Mouse (Mus musculus) midbrain, embryonic 14.5 days (tissue): ENCODE measurements at regions not wholly inside any gene's neighbourhood (a gene's known extent, or its start where the extent isn't known, plus 50 kb on each side); places are given as distances from the start of the nearest gene placed in this dataset.

Experiments used
- ATAC-seq: fragments of 200-750 bp; cut with Nextera tagmentation; 2 replicates; pipeline ENCODE4 v1.8.0; 2017; ENCODE audit warnings: moderate number of reproducible peaks, moderate library complexity; ENCODE audit not compliant: low FRiP score, low TSS enrichment
- DNase-seq: peaks from one replicate; pipeline ENCODE4 v3.0.0-alpha.2; 2015
- H3K27ac ChIP-seq: fragments of 300-500 bp; sonication (generic); replicated peaks from 2 replicates; pipeline ENCODE4 v1.5.1; 2014; ENCODE audit warnings: mild to moderate bottlenecking, low read depth, low read length, moderate library complexity
- H3K27me3 ChIP-seq: fragments of 300-500 bp; sonication (generic); 2 replicates; pipeline ENCODE4 v1.6.1; 2014; ENCODE audit warnings: low read length, control low read depth, mixed read lengths; ENCODE audit not compliant: control insufficient read depth, insufficient read depth
- H3K36me3 ChIP-seq: fragments of 300-500 bp; sonication (generic); 2 replicates; pipeline ENCODE4 v1.6.1; 2014; ENCODE audit warnings: low read length, control low read depth; ENCODE audit not compliant: control insufficient read depth, insufficient read depth
- H3K4me1 ChIP-seq: fragments of 300-500 bp; sonication (generic); 2 replicates; pipeline ENCODE4 v1.6.1; 2014; ENCODE audit warnings: mild to moderate bottlenecking, antibody characterized with exemption, low read length, control low read depth; ENCODE audit not compliant: control insufficient read depth, insufficient read depth
- H3K4me2 ChIP-seq: fragments of 300-500 bp; sonication (generic); 2 replicates; pipeline ENCODE4 v1.6.1; 2014; ENCODE audit warnings: mild to moderate bottlenecking, low read length, moderate library complexity
- H3K4me3 ChIP-seq: fragments of 300-500 bp; sonication (generic); replicated peaks from 2 replicates; pipeline ENCODE4 v1.5.1; 2014; ENCODE audit warnings: low read depth, low read length
- H3K9ac ChIP-seq: fragments of 300-500 bp; sonication (generic); replicated peaks from 2 replicates; pipeline ENCODE4 v1.6.1; 2014; ENCODE audit warnings: mild to moderate bottlenecking, low read length, moderate library complexity
- H3K9me3 ChIP-seq: fragments of 300-500 bp; sonication (generic); 2 replicates; pipeline ENCODE4 v1.6.1; 2016; ENCODE audit warnings: low read length, control low read depth, mixed read lengths; ENCODE audit not compliant: control insufficient read depth
- WGBS: fragments of 180-500 bp; shearing (Covaris S2); extraction: QIAGEN DNeasy Blood & Tissue Kit; methylation state at CpG from one replicate; pipeline ENCODE4 v1.1.7; 2014; 5-methylcytosine and 5-hydroxymethylcytosine counted together

DNA sequence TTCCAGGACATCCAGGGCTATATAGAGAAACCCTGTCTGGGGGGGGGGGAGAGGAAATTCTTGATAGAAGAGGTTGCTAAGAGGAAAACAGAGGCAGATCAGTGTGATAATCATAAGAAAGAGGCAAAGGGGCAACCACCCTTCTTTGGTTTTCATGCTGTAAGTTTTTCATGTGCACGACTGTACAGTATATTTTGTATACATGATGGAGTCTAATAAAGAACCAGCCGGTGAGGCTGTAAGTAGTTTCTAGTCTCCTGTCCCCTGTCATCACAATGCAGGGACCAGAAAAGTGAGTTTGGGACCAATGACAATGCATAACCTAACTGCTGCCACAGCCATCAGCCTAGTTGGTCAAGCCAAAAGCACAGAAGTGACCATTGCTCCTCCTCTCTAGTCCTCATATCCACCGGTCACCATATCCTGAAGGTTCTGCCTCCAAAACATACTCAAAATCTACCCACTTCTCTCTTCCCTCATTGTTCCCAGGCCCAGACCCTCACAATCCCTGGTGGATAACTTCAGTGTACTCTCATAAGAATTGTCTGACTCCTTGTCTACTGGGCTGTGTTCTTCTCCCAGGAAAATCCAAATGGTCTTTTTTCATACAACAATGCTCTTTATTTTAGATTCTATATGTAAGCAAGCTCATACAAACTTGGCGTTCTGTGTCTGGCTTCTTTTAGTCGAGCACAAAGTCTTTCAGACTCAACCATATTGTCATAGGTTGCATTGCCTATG, 122.9 kb upstream of the Cpm start:
- WGBS = 89% methylated on average over 5 of the region's 5 CpGs
- no peak for DNase-seq

DNA sequence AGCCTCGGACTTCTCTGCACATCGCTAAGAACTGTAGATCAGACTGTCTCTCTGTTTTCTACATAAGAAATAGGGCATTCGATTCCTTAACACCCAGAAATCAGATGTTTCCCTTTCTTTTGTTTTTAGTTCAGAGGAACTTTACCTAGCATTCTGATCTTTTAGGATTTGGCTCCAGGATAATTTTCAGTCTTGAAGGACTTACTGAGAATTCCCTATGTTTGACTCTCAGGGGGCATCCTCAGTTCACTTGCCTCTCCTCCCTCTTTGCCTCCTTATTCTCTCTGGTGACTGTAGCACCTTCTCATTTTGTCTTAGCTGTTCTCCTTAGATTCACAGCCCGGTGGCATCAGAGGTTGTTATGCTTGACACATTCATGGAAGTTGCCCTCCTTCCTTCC, 123.8 kb upstream of the Cpm start:
- Histone ChIP-seq H3K9me3 (no peaks in the 10 kb centered on the region), H3K27ac (no peak overlapping the region), H3K4me1 (no peaks in the 10 kb centered on the region), H3K27me3 (no peaks in the 10 kb centered on the region), H3K9ac (no peak overlapping the region), H3K4me2 (no peak overlapping the region), H3K4me3 (no peak overlapping the region), H3K36me3 (no peaks in the 10 kb centered on the region)
- ATAC-seq (no peak), DNase-seq (no peak)
- 92% methylated on average over 4 of the region's 4 CpGs for WGBS

More for the DNA sequence above, 122.9 kb upstream of the Cpm start:
- Histone ChIP-seq H3K4me3 (no peak overlapping the region), H3K27ac (no peak overlapping the region), H3K27me3 (no peaks in the 10 kb centered on the region), H3K9me3 (no peaks in the 10 kb centered on the region), H3K9ac (no peak overlapping the region), H3K36me3 (no peaks in the 10 kb centered on the region), H3K4me1 (no peaks in the 10 kb centered on the region), H3K4me2 (no peak overlapping the region)
- ATAC-seq = no peak

DNA sequence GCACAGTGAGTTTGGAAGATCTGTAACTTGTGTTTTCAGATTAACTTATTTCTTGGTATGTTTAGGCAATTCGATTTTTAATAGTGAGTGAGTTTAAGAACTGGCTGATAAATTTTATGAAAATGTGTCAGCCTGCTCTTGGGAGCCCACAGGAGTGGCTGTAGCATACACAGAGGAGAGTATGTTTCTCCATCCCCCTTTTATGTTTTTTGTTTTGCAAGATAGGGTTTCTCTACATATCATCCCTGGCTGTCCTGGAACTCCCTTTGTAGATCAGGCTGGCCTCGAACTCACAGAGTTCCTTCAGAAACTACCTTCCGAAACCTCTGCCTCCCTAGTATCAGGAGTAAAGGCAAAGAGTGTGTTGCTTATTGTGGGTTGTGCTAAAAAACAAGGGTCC, 124.2 kb upstream of the Cpm start:
- no peak overlapping the region for H3K4me3 ChIP-seq
- H3K9ac ChIP-seq = no peak overlapping the region
- no peaks in the 10 kb centered on the region for H3K27me3 ChIP-seq
- no peak overlapping the region for H3K27ac ChIP-seq
- no peaks in the 10 kb centered on the region for H3K4me1 ChIP-seq
- DNase-seq (no peak), ATAC-seq (no peak)
- H3K36me3 ChIP-seq = no peaks in the 10 kb centered on the region
- H3K4me2 ChIP-seq = no peak overlapping the region
- WGBS = 94% methylated on average over 3 of the region's 3 CpGs
- H3K9me3 ChIP-seq = no peaks in the 10 kb centered on the region

DNA sequence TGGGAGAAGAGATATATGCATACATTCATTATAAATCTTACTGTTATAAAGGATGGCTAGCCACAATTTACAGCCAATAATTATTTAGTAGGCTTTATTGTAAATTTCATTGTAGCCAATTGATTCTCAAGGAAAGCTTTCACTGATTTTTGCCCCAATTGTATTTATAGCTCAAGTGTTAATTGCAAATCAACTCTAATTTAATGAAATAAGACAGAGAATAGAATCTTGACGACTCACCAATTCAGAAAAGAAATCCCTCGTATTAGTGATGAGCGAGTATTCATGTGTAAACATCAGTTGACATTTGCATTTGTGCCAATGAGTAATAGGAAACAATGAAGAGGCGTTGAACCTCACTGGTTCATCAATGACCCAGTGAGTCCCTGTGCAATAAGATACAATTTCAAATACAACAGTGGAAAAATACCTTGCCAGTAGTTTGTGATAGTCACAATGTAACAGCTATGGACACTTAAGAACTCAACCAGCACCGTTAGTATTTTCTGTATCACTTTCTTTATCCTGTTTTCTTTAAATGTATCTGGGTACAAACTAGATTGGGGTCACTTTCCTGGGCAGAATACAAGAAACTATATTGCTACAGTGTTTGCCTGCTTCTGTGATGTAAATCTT, 124.6 kb upstream of the Cpsf6 start:
- Histone ChIP-seq H3K4me1 (no peaks in the 10 kb centered on the region), H3K36me3 (no peaks in the 10 kb centered on the region), H3K4me2 (no peak overlapping the region), H3K9ac (no peak overlapping the region), H3K27me3 (no peaks in the 10 kb centered on the region), H3K27ac (no peak overlapping the region), H3K4me3 (no peak overlapping the region), H3K9me3 (no peaks in the 10 kb centered on the region)
- no peak for DNase-seq
- WGBS = 80% methylated on average over 5 of the region's 5 CpGs
- ATAC-seq = no peak

DNA sequence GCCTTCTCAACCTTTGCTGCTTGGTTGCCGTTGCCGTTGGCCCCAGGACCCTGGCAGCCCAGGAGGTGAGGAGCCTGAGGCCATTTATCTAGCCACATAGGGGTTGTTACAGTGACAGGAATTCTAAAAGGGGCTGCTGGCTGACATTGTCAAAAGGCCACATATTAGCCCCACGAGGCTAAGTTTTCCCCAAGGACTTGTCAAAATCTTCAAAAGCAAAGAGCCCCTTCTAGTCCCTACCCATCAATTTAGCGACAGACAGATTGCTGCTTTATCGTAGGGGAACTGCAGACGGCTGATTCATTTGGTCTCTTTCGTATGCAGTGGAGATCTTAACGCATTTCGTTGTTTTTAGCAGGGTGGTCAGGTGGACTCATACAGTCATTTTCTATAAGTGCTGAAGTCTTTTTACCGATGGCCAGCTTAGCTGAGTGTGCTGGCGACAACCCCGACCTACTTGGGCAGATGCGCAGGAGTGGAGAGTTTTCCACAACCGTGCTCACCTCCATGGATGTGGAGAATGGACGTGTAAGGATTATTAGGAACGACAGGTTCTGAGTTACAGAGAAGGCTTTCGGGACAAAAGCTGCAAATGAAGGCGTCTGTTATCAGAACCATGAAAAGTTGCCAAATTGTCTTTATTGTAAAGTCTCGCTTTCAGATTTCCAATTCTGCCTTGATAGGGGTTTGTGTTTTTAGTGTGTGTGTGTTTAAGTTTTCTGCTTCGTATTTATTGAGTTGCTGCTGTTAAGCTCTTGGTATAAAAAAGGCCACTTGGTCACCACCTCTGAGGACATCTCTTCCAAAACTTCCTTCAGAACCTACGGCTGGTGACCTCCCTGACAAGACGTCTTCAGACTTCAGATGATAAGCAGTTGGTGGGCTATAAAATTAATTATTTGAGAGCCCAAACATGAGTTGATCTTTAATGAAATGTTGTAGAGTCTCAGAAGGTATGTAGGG, 123.7 kb upstream of the Cpsf6 start:
- H3K27me3 ChIP-seq = no peaks in the 10 kb centered on the region
- WGBS = 82% methylated on average over 22 of the region's 22 CpGs
- DNase-seq = no peak
- ATAC-seq = no peak
- H3K36me3 ChIP-seq = no peaks in the 10 kb centered on the region
- no peak overlapping the region for H3K4me2 ChIP-seq
- no peak overlapping the region for H3K27ac ChIP-seq
- no peak overlapping the region for H3K9ac ChIP-seq
- H3K9me3 ChIP-seq = no peaks in the 10 kb centered on the region
- no peaks in the 10 kb centered on the region for H3K4me1 ChIP-seq
- no peak overlapping the region for H3K4me3 ChIP-seq

DNA sequence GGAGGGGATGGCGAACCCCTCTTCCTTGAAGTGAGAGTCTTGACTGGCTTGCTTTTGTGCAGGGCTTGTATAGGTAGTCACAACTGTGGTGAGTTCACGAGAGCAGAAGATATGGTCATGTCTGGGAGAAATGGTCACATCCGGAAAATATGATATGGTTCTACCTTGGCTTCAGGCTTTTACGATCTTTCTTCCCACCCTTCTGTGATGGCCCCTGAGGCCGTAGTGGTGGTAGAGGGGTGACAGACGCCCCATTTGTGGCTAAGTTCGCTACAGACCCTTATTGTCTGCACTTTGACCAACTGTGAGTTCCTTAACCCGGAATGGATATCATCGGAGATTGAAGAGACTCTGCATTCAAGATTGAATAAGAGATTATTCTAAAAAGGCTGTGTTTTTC, 122.9 kb upstream of the Cpsf6 start:
- H3K27me3 ChIP-seq = no peaks in the 10 kb centered on the region
- H3K9ac ChIP-seq = no peak overlapping the region
- H3K9me3 ChIP-seq = no peaks in the 10 kb centered on the region
- no peak overlapping the region for H3K27ac ChIP-seq
- H3K4me2 ChIP-seq = no peak overlapping the region
- 86% methylated on average over 9 of the region's 9 CpGs for WGBS
- no peak for DNase-seq
- H3K36me3 ChIP-seq = no peaks in the 10 kb centered on the region
- H3K4me3 ChIP-seq = no peak overlapping the region
- no peak for ATAC-seq
- H3K4me1 ChIP-seq = no peaks in the 10 kb centered on the region

DNA sequence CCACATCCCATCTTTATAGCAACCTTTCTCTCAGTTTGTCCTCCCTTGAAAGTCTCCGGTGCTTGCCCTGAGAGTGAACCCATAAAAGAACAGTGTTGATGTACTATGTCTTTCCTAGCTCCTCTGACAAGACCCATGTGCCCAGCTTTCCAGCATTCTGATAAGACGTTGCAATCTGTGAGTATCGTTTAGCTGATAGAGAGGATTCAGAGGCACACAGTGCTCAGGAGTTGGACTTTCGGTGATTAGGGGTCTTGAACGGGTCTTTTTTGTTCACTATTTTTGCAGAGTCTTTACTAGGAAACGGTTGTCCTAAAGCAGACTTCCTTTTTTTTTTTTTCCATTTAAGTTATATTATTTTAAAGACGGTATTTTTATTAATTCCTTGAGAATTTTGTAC, 122.3 kb upstream of the Cpsf6 start:
- Histone ChIP-seq H3K4me1 (no peaks in the 10 kb centered on the region), H3K4me3 (no peak overlapping the region), H3K36me3 (no peaks in the 10 kb centered on the region), H3K9ac (no peak overlapping the region), H3K9me3 (no peaks in the 10 kb centered on the region), H3K4me2 (no peak overlapping the region), H3K27me3 (no peaks in the 10 kb centered on the region), H3K27ac (no peak overlapping the region)
- DNase-seq = no peak
- no peak for ATAC-seq
- 93% methylated on average over 7 of the region's 7 CpGs for WGBS

DNA sequence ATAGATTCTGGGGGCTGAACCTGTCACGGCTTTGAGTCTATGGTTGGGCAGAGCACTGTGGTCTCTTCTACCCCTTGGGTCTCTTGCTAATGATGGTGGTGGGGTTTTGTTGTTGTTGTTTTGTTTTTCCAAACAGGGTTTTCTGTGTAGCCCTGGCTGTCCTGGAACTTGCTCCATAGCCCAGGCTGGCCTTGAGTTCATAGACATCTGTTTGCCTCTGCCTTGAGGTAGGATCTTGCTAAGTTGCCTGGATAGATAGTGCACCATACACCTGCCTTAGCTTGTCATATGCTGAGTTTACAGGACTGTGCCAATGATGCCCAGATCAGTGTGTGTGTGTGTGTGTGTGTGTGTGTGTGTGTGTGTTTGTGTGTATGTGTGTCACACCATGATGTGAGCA, 121.6 kb upstream of the Cpsf6 start:
- 100% methylated on average over 1 of the region's 1 CpGs for WGBS
- no peaks in the 10 kb centered on the region for H3K9me3 ChIP-seq
- no peak overlapping the region for H3K4me2 ChIP-seq
- H3K27ac ChIP-seq = no peak overlapping the region
- H3K27me3 ChIP-seq = no peaks in the 10 kb centered on the region
- DNase-seq = no peak
- H3K9ac ChIP-seq = no peak overlapping the region
- H3K36me3 ChIP-seq = no peaks in the 10 kb centered on the region
- H3K4me1 ChIP-seq = no peaks in the 10 kb centered on the region
- H3K4me3 ChIP-seq = no peak overlapping the region
- no peak for ATAC-seq
